ENCODE assay signal across 15 mouse cellular contexts in genomic region chr12:15821019-15821418, GRCm38 (mm10).
"Had no signal": no experiment of that assay in that cellular context is flagged by ENCODE, and none has a peak within 500 bp of the region (broad histone marks: within the 10 kb centered on the region; RNA-seq: fewer than 3 reads in every experiment).

No protein-coding gene starts in this region.

- H3K4me3 ChIP-seq: megakaryocyte, embryonic 14.5 days; midbrain, embryonic 13.5 days; midbrain, embryonic 15.5 days; neural tube, embryonic 12.5 days; stomach, embryonic 15.5 days had no signal

- H3K27ac ChIP-seq: midbrain, embryonic 13.5 days; midbrain, embryonic 15.5 days; neural tube, embryonic 12.5 days; stomach, embryonic 15.5 days; stomach, postnatal 0 days had no signal

- H3K9me3 ChIP-seq: midbrain, embryonic 13.5 days; midbrain, embryonic 15.5 days; neural tube, embryonic 12.5 days; stomach, embryonic 15.5 days had no signal

- ATAC-seq: liver, postnatal 0 days; midbrain, embryonic 13.5 days; midbrain, embryonic 15.5 days had no signal

- H3K9ac ChIP-seq: liver, postnatal 0 days; lung, embryonic 14.5 days; midbrain, embryonic 13.5 days; midbrain, embryonic 15.5 days; neural tube, embryonic 12.5 days; stomach, embryonic 15.5 days had no signal

- H3K4me2 ChIP-seq: lung, embryonic 14.5 days; midbrain, embryonic 11.5 days; midbrain, embryonic 13.5 days; midbrain, embryonic 15.5 days; neural tube, embryonic 12.5 days; stomach, embryonic 15.5 days had no signal

- DNase-seq: liver, postnatal 0 days; lung, embryonic 14.5 days; lung, postnatal 10 days; lung, postnatal 4 days; right cerebral cortex, postnatal 14 days; thymus, adult 2 months; thymus, postnatal 25 days; thymus, postnatal 4 days had no signal

- H3K27me3 ChIP-seq: midbrain, embryonic 13.5 days; midbrain, embryonic 15.5 days; neural tube, embryonic 12.5 days; stomach, embryonic 15.5 days had no signal

- H3K36me3 ChIP-seq: midbrain, embryonic 13.5 days; midbrain, embryonic 15.5 days; neural tube, embryonic 12.5 days; stomach, embryonic 15.5 days had no signal
